Mouse (Mus musculus) erythroblast, embryonic 14.5 days (primary cell): ENCODE measurements around the gene Cuedc1. TPM values are rescaled to one million over a fixed set of nuclear protein-coding genes. Genes with fewer than 3 reads are reported as not detected.
"Not testable (repeated sequence)": the region's sequence is repeated elsewhere in the genome, so short reads cannot be mapped to it uniquely, and the experiment has no call there.

Experiments
- H3K27me3 ChIP-seq: 2 replicates; pipeline ENCODE4 v1.6.1; 2012; ENCODE audit warnings: inconsistent platforms; ENCODE audit not compliant: control insufficient read depth
- H3K36me3 ChIP-seq: 2 replicates; pipeline ENCODE4 v1.6.1; 2012; ENCODE audit warnings: mild to moderate bottlenecking, inconsistent platforms; ENCODE audit not compliant: control insufficient read depth
- H3K4me1 ChIP-seq: 2 replicates; pipeline ENCODE4 v1.6.1; 2012; ENCODE audit warnings: inconsistent platforms; ENCODE audit not compliant: control insufficient read depth
- H3K4me3 ChIP-seq: replicated peaks from 2 replicates; pipeline ENCODE3; 2012; ENCODE audit warnings: moderate library complexity, mild to moderate bottlenecking, inconsistent platforms
- H3K9me3 ChIP-seq: 2 replicates; pipeline ENCODE4 v1.6.1; 2012; ENCODE audit warnings: low read length, inconsistent platforms, mixed read lengths; ENCODE audit not compliant: control insufficient read depth
- GATA1 ChIP-seq: IDR thresholded peaks from 2 replicates; pipeline ENCODE4 v1.6.1; 2012; ENCODE audit warnings: low read length, inconsistent platforms, mixed read lengths
- TAL1 ChIP-seq: IDR thresholded peaks from 3 replicates; pipeline ENCODE4 v1.6.1; 2012; ENCODE audit warnings: low read length, inconsistent platforms, mixed read lengths
- polyA plus RNA-seq: library from polyadenylated mRNA; stranded (reverse); fragments of >175 nt; gene quantifications from 2 replicates; pipeline ENCODE4 v1.2.3, GENCODE M21; 2012

Gene Cuedc1
- polyA plus RNA-seq, 1 experiment: 0.05 TPM

DNA sequence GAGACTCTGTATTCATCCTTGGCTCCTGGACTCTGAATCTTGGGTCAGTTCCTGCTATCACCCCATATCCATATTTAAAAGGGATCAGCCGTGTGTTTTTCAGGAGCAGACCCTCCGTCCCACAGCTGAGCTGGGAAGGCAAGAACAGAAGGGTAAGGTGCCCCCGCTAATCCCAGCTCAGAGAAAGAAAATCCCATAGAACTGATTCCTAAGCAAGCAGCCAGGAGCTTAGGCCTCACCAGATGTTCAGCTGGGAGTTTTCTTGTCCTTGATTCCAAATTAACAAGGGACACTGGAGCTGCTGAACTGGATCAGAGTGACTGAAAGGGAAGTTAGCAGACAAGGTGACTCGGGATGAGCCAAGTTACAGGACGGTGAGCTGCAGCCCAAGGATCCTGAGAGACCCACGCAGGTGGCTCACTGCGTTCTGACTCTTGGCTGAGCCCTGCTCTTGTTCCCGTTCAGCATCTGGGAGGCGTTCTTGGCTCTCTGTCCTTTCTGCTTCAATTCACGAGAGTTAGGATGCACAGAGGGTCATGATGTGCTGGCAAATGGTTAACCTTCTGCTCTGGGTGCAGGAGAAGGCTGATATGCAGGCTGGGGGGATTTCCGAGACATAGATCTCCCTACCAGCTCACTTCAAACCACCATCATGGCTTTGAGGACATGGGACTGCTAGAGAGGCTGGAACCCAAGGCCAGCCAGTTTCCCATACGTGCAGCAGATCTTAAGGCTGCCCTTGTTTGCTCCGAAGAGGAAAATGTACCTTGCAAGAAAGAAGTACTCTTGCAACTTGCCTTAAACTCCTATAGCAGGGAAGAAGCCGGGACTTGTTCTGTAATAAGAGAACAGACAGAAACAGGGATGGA is 88.5 kb downstream of the Cuedc1 start:
- H3K27me3 ChIP-seq: peaks cover 50% of the 10 kb centered on the region

DNA sequence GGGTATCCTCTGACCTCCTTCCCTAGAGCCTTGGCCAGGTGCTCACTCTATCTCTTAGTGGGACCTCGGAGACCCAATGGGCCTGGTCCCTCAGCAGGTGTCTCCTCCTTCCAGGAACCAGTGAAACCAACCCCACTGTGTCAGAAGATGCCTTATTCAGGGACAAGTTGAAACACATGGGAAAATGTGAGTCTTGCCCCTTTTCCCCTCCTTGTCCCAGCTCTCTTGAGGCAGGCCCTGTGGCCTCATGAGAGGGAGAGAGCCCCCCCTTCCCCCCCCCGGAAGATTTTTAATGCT is 89.0 kb downstream of the Cuedc1 start:
- no peaks in the 10 kb centered on the region for H3K36me3 ChIP-seq
- H3K27me3 ChIP-seq: peaks cover 54% of the 10 kb centered on the region
- H3K4me3 ChIP-seq: no peak overlapping the region
- peaks cover 3% of the 10 kb centered on the region for H3K4me1 ChIP-seq
- no peaks in the 10 kb centered on the region for H3K9me3 ChIP-seq
- TF ChIP-seq TAL1: no peak
- no peak for TF ChIP-seq GATA1

More for the DNA sequence above, 88.5 kb downstream of the Cuedc1 start:
- TF ChIP-seq GATA1: no peak
- TF ChIP-seq TAL1: no peak
- no peaks in the 10 kb centered on the region for H3K36me3 ChIP-seq
- H3K4me3 ChIP-seq: no peak overlapping the region
- peaks cover 3% of the 10 kb centered on the region for H3K4me1 ChIP-seq
- H3K9me3 ChIP-seq: no peaks in the 10 kb centered on the region

DNA sequence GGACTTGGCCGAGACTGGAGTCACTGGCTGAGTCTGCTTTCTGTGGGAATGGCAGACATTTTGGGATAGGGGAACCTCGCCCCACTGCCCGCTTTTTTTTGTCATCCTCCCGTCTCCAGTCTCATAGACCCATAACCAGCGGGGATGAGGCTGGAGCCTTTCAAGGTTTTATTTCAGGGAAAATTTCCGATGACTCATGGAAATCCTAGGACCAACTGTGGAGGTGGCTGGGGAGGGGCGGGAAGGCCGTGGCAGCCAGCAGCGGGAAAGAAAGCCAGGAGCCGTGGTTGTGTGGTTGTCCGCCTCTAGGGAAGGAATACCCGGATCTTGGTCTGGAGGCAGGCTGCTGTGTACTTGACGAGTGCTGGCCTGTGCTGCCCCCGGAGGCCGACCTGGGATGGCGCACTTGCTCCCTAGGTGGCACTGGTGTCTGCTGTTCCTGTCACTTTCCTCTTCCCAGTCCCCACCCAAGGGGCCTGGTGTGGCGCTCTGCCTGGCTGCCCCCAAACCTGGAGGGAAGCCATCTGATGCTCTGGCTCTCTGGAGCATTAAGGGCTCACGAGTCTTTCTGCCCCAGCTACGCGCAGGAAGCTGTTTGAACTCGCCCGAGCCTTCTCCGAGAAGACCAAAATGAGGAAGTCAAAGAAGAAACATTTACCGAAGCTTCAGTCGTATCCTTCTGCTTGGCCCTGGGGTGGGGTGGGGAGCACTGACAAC is 89.7 kb downstream of the Cuedc1 start:
- no peaks in the 10 kb centered on the region for H3K36me3 ChIP-seq
- H3K27me3 ChIP-seq: peaks cover 61% of the 10 kb centered on the region
- peaks cover 3% of the 10 kb centered on the region for H3K4me1 ChIP-seq
- no peaks in the 10 kb centered on the region for H3K9me3 ChIP-seq
- TF ChIP-seq GATA1: no peak
- no peak for TF ChIP-seq TAL1
- H3K4me3 ChIP-seq: no peak overlapping the region

DNA sequence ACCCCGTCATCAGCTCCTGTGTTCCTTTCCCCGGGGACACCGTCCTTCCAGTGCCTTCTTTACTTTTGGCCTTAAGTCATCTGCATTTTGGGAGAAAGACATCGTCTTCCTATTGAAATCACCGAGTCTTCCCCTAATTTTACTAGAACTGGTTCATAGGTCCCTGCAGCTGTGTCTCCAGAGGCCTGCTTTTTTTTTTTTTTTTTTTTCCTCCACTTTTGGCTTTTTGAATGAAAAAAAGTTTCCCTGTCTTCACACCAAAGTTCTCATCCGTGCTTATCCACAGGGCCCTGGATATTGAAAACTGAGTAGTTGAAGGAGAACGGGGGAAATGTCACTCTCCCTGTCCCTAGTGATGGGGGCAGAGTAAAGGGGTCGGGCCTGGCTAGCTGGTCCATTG is 90.4 kb downstream of the Cuedc1 start:
- Histone ChIP-seq H3K9me3 (no peaks in the 10 kb centered on the region), H3K36me3 (no peaks in the 10 kb centered on the region), H3K4me3 (no peak overlapping the region), H3K4me1 (peaks cover 3% of the 10 kb centered on the region), H3K27me3 (peaks cover 67% of the 10 kb centered on the region)
- TF ChIP-seq TAL1: no peak
- TF ChIP-seq GATA1: no peak

GRCm38 (mm10) chr11:88188635-88189034 is 90.8 kb downstream of the Cuedc1 start:
- Histone ChIP-seq H3K36me3 (no peaks in the 10 kb centered on the region), H3K4me3 (no peak overlapping the region), H3K27me3 (peaks cover 71% of the 10 kb centered on the region), H3K9me3 (peaks cover 2% of the 10 kb centered on the region; the same call in 1 of the 2 replicates), H3K4me1 (peaks cover 3% of the 10 kb centered on the region)
- TF ChIP-seq GATA1 (no peak), TAL1 (no peak)

GRCm38 (mm10) chr11:88192595-88192994 is 94.7 kb downstream of the Cuedc1 start:
- Histone ChIP-seq H3K9me3 (peaks cover 4% of the 10 kb centered on the region; the same call in 1 of the 2 replicates), H3K4me1 (peaks cover 1% of the 10 kb centered on the region), H3K27me3 (peaks cover 87% of the 10 kb centered on the region), H3K4me3 (no peak overlapping the region), H3K36me3 (no peaks in the 10 kb centered on the region)
- TF ChIP-seq GATA1 (no peak), TAL1 (no peak)

- no peaks in the 10 kb centered on the region for H3K36me3 ChIP-seq
- H3K27me3 ChIP-seq: peaks cover 82% of the 10 kb centered on the region
- H3K4me3 ChIP-seq: no peak overlapping the region
- H3K4me1 ChIP-seq: no peaks in the 10 kb centered on the region
- peaks cover 4% of the 10 kb centered on the region; the same call in 1 of the 2 replicates for H3K9me3 ChIP-seq
- TF ChIP-seq GATA1 (no peak), TAL1 (no peak)
These were observed 95.4 kb downstream of the Cuedc1 start for GRCm38 (mm10) chr11:88193098-88193823.

- Histone ChIP-seq H3K27me3 (peaks cover 78% of the 10 kb centered on the region), H3K4me3 (no peak overlapping the region), H3K9me3 (peaks cover 4% of the 10 kb centered on the region; the same call in 1 of the 2 replicates), H3K4me1 (peaks cover 2% of the 10 kb centered on the region; the same call in 1 of the 2 replicates), H3K36me3 (no peaks in the 10 kb centered on the region)
- TF ChIP-seq GATA1: no peak
- TF ChIP-seq TAL1: no peak
These were observed 96.2 kb downstream of the Cuedc1 start for GRCm38 (mm10) chr11:88193824-88194696.

DNA sequence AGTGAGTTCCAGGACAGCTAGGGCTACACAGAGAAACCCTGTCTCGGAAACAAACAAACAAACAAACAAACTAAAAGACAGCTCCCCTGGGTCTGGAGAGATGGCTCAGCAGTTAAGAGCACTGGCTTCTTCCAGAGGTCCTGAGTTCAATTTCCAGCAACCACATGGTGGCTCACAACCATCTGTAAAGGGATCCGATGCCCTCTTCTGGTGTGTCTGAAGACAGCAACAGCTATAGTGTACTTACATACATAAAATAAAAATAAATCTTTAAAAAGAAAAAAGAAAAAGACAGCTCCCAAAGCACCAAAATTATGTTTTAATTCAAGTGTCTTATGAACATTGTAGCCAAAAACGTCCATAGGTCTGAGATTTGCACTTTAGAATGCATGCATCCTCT is 97.8 kb downstream of the Cuedc1 start:
- H3K9me3 ChIP-seq, H3K4me1 ChIP-seq, H3K4me3 ChIP-seq, H3K36me3 ChIP-seq: not testable (repeated sequence)
- peaks cover 68% of the 10 kb centered on the region for H3K27me3 ChIP-seq
